Mouse (Mus musculus) frontal cortex, postnatal 36 days (tissue): Measurements from ENCODE around the gene Mme.
A peak's percentile ranks its signal among the peaks of the same experiment; 100 is the strongest.

ENCODE experiments used
- DNase-seq, 2 experiments: peaks; one replicate each; pipeline ENCODE4 v3.0.0; 2022; ENCODE audit warnings: low spot score in 2 of 2

The Mme gene

DNA sequence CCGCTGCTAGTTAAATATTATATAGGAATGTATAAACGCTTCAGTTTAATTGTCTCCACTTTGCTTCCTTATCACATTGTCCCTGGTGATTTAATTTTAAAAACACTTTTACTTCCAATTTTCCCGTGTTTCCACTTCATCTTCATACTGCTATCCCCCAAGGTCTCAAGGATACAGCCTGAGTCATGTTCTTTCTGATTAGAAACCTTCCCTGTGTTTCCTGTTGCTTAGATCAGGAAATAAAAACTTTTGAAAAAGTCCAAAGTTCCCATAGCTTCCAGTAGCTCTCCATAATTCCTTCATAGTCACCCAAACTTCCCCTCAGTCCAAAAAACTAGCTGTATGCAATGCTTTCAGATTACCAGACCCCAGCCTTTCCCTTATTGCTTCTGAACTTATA lies 109.4 kb downstream of the Mme start:
- no peak for DNase-seq

DNA sequence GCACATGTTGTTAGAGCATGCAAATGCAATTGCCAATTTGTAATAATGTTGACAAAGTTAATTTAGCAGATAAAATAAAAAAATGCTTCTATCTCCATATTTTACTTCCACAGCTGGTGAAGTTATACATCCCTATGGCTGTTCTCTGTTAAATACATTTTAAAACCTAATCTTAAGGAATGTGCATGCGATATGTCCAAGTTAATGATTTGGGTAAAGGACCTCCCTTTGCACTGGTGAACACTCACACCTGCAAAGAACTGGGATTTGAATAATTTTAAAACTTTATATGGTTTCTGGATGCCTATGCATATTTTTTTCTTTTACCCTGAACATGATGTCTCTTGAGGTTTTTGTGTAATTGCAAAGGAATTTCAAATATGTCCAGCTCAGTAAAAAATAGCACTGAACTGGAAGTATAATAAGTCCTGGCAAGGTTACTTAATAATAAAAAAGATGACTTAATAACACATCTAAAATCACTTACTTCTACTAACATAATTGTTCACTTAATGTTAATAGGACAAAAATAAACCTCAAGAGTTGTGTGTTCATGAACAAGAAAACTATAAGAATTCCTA lies 110.4 kb downstream of the Mme start:
- DNase-seq = no peak

DNA sequence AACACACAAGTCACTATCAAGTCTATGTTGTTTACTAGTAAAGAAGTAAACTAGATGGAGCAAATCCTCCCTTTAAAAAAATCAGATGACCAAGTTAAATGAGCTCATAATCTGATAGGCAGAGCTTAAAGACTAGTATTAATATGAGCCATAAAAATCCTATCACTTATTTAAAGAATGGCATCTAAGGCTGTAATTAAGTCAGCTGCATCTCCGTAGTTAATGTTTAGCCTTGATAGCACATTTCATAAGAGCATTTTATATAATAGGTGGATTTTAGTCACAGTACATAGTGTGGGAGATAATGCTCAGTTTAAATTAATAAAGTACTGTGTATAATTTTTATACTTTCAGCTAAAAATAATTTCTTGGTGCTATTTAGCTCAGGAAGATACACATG lies 118.2 kb downstream of the Mme start:
- no peak for DNase-seq

DNA sequence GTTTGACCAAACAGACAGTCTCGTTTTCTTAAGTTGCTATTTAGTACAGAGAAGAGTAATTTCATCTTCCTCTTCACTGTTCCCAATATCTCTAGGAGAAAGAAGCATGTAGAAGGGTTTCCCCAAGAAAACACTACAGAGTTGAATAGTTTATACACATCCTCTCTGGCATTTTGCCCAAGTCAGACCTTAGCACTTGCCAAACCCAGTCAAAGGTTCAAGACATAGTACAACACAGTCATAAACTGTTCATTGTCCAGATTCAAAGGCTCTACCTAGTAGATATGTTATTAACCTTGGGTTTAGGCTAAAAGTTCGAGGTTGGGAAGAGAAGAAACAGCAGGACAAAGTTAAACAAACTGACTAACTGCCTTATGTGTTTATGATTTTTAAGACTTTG lies 143.7 kb downstream of the Mme start:
- no peak for DNase-seq

DNA sequence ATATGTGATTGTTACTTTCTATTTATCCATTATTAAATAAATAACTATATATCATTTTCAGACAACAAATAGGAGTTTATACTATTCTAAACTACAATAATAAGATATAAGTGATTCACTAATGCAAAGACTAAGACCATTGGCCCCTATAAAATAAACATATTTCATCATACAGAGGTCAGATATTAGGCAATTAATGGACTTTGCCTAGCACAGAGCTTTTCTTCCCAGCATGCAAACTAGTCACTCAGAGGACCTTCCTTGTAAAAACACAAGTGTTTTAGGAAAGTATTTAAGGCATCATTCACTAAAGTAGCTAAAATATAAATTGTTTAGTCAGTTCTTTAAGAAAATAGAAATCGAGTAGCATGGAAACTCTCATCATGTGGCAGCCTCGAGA lies 149.4 kb downstream of the Mme start:
- DNase-seq = no peak

DNA sequence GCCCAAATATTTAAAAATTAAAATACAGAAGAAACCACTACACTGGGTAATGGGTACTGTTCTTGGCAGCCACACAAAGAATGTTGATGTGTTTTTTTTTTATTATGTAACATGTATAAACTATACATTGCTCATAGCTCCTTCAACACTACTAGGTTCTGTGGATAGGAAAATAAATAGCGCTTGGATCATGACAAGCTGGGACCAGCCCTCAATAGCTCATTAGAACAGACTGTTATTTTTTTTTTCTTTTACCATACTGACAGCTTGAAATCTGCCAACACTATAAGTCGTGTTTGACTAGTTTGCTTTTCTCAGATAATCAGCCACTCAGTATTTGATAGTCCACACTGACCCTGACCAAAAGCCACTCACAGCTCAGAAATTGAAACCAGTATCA lies 150.0 kb downstream of the Mme start:
- no peak for DNase-seq

DNA sequence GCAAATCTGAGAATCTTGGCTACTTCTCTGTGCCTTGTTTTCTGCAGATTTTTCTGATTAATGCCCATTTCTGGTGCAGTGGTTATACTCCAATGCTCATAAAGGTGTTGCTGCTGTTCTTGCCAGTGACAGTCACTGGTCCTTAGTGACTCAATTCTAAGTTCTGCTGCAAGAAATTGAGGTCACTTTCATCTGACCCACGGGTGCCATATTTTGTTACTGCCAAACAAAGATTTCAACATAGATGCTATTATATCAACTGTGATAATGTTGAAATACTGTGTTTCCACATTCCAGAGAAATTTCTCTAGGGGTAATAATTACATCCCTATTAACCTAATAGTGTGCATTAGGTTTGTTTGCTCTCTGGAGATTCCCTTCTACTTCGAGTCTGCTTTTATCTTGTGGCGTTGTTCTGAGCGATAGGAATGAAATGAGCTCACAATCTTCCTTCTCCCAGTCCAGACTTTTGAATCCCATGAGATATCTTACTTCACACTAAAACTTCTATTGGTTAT lies 153.1 kb downstream of the Mme start:
- no peak for DNase-seq

DNA sequence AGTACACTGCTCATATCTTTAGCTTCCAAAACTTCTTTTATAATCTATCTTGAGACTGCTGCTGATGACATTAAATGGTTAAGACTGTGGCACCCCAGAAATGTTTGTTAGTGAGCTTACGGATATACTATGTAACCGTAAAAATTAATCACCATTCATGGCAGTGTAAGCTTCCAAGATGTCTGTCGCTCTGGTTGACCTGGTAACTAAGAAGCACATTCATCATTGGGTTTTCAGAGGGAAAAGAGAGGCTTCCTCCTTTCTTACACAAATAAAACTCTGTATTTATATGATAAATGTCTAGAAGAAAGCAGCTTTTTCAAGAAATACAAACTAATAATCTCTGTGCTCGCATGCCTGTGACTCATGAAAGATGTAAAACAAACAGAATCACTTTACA lies 156.8 kb downstream of the Mme start:
- no peak for DNase-seq

DNA sequence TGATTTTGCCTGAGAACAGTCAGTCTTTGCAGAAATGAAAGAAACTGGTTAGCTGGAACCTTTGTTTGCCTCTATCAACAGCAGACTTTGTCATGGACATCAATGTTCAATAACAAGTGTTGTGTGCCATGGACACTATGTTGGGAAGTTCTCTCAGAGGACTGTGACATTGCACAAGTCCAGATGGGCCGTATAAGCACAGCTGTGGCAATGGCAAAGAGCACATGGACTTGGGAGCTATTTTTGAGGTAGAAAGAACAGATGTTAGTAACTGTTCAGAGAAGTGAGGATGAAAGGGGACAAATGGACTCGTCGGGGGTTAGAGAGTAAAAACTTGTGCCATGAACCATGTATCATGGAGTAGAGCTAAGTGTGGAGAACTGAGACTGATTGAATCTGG lies 165.1 kb downstream of the Mme start:
- no peak for DNase-seq

DNA sequence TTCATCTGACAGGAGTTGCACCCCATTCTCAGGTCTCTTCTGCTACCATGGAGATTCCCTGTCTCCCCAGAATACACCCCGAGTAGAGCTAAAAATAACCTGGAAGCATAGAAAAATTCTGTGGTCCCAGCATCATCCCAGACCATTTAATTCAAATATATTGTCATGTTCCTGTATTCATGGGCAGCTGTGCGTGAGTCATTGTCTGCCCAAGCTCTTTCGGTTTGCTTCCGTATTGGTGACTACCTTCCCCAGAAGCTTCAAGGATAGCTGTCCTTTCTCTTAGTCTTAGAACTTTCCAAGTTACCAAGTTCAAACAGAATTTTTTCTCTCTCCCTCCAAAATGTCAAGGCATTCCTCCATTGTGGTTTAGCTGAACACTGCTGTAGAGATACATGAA lies 169.7 kb downstream of the Mme start:
- peak in 1 of 2 experiments; percentile 2 for DNase-seq

DNA sequence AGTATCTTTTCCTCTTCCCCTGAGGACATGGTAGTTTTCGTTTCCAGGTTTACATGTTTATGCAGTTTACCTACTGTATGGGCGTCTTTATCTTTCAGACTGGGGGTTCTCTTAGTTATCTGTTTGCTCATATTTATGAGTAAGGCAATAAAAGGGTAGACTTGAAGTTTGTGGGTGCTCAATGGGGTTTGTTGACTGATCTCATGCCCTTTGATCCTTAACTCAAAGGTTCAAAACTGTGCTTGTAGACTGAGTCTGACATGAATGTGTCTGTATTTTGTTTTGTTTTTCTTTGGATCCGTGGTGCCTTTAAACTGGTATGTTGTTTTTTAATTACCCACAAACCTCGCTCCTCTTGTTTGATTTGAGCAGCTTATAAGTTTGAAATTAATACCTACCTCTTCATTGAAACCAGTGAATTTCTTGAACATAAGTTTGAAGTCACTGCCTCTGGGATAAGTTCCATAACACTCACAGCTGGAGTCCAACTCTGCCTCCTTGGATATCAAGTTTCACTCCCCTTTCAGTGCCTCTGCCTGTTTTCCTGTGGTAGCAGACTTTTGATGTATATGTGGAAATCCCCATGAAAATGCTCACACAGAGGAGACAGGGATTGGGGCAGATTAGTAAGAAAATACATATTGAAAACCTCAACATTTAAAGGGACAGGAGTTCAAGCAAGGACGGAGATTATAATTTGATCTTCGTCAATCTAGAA lies 171.0 kb downstream of the Mme start:
- DNase-seq = no peak

DNA sequence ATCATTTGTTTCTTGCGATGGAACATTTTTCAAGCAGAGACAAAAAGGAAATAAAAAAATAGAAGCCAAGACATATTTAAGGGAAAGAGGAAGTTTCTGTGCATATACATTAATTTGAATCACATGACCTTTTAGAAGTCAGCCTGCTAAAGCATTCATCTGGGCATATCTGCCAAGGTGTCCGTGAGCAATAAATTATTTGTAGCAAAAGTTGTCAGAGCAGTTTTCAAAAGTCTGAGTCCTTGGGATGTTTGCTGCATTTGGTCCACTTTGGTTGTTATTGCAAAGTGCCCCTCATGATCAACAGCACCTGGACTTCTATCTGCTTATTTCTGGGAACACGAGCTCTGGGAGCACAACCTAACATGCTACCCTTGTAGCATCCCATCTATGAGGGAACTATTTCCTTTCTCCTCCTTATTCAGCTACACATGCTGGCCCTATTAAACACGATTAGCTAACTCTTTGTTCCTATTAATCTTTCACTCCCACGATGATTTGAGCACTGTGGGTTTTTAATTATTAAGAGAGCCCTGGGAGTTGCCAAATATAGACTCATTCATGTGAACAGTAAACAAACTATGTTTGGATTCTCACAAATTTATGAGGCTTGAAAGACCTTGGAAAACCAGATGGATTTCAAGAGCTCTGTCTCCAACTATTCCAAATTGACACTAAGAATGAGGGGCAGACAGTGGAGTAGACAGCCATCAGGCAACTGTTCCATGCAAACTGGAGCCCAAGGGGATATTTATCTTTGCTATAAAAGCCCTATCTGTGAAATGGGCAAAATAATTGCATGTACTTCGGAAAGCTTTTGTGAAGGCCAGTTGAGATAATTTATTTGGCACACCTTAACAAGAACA lies 171.9 kb downstream of the Mme start:
- DNase-seq = no peak

DNA sequence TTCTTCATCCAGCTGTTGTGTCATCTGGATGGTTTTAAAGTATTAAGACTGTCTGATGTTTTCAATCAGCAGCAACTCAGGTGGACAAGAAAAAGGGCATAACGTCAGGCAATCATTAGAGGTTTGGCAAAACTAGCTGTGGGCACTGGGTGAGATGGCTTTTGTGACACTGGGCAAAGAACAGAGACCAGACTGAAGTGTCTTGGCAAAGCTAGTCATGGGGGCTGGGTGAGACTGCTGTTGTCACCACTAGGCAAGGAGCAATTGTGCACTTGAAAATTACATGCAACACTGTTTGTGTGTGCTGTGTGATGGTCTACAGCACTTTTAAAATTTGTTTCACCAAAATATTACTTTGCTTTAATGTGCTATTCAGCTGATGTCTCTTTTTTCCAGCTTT lies 175.9 kb downstream of the Mme start:
- no peak for DNase-seq

DNA sequence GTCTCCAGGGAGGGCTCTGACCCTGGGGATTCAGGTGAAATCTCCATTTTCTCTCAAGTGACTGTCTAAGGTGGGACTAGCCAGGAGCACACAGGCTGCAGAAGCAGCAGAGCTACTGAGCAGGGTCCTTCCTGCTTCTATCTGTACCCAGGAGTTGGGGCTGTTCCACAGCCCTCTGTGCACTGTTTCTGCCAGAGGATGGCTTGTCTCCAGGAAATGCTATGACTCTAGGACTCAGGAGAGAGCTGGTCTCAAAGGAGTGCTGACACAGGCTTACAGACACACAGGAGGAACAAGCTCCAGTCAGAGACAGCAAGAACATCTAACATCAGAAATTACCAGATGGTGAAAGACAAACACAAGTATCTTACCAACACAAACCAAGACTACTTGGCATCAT lies 176.4 kb downstream of the Mme start:
- no peak for DNase-seq

DNA sequence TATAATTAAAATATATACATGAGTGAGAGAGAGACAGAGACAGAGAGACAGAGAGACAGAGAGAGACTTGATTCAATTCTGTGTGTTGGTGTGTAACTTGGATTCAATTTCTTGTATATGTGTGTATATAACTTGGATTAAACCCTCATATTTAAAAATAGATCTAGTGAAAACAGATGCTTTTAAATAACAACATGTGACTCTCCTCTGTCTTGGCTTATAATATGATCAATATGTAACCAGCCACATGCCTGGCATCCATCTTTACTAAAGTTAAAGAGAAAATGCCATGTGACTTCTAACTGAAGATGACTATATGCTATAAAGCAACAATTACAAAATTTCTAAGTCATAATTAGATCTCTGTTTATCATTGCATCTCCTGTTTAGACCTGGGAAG lies 182.2 kb downstream of the Mme start:
- DNase-seq = no peak
